Mouse (Mus musculus): ENCODE data around the gene Kank4. TPM values are rescaled to one million over a fixed set of nuclear protein-coding genes. Genes with fewer than 3 reads are reported as not detected.

The Kank4 gene
- polyA plus RNA-seq, 1 experiment from 2014 or later, result 0.84 TPM

- WGBS, result 57% methylated on average over 3 of the region's 3 CpGs
- no peak overlapping the region for H3K9ac ChIP-seq (ENCODE audit: low read length)
- peaks cover 0 to 2% of the 10 kb centered on the region in 2 experiments; a peak in 1 of 4 replicates for H3K4me1 ChIP-seq (ENCODE audit: control insufficient read depth in 2 of 2, insufficient read depth in 2 of 2, low read length in 2 of 2)
- H3K27me3 ChIP-seq (ENCODE audit: control insufficient read depth, insufficient read depth, low read length), result no peaks in the 10 kb centered on the region
- no peak overlapping the region for H3K4me2 ChIP-seq (ENCODE audit: low read length)
- ATAC-seq (ENCODE audit: insufficient number of reproducible peaks, insufficient read depth, low FRiP score, low read depth), result no peak
- H3K27ac ChIP-seq (replicated peaks in 1 of 2; ENCODE audit: control insufficient read depth in 1 of 2, insufficient read depth in 1 of 2, low read depth in 2 of 2, low read length in 2 of 2), result no peak overlapping the region; a peak in 1 of 4 replicates
- no peaks in the 10 kb centered on the region for H3K9me3 ChIP-seq (ENCODE audit: control insufficient read depth, low read length)
- H3K4me3 ChIP-seq (ENCODE audit: control insufficient read depth in 1 of 2, insufficient read depth in 1 of 2, low read depth in 1 of 2, low read length in 2 of 2), result no peak overlapping the region
- H3K36me3 ChIP-seq (ENCODE audit: control insufficient read depth, insufficient read depth, low read length), result no peaks in the 10 kb centered on the region
These were observed 74.0 kb downstream of the Kank4 start for GRCm38 (mm10) chr4:98743209-98743905.

DNA sequence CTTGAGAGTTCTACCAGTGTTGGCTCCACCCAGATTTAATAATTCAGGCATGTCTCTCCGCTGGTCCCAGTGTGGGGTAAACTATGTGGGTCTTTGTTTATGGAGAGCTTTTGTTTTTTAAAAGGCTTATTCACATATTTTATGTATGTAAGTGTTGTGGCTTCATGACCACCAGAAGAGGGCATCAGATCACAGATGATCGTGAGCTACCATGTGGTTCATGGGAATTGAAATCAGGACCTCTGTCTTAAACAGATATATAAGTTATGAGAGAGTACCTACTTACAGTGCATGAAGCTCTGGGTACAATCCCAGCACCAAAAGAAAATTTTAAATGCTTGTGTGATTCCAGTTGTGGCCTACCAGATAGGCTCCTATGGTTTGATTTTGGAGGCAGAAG is 77.6 kb downstream of the Kank4 start:
- no peak for ATAC-seq (ENCODE audit: insufficient number of reproducible peaks, insufficient read depth, low FRiP score, low read depth)
- peaks cover 0 to 2% of the 10 kb centered on the region in 2 experiments; a peak in 1 of 4 replicates for H3K4me1 ChIP-seq (ENCODE audit: control insufficient read depth in 2 of 2, insufficient read depth in 2 of 2, low read length in 2 of 2)
- no peak overlapping the region for H3K4me2 ChIP-seq (ENCODE audit: low read length)
- no peaks in the 10 kb centered on the region for H3K9me3 ChIP-seq (ENCODE audit: control insufficient read depth, low read length)
- no peaks in the 10 kb centered on the region for H3K27me3 ChIP-seq (ENCODE audit: control insufficient read depth, insufficient read depth, low read length)
- H3K4me3 ChIP-seq (ENCODE audit: control insufficient read depth in 1 of 2, insufficient read depth in 1 of 2, low read depth in 1 of 2, low read length in 2 of 2), result no peak overlapping the region
- H3K9ac ChIP-seq (ENCODE audit: low read length), result no peak overlapping the region
- no peak overlapping the region for H3K27ac ChIP-seq (replicated peaks in 1 of 2; ENCODE audit: control insufficient read depth in 1 of 2, insufficient read depth in 1 of 2, low read depth in 2 of 2, low read length in 2 of 2)
- WGBS, result 38% methylated on average over 2 of the region's 2 CpGs
- no peaks in the 10 kb centered on the region for H3K36me3 ChIP-seq (ENCODE audit: control insufficient read depth, insufficient read depth, low read length)

GRCm38 (mm10) chr4:98733660-98734059 is 83.7 kb downstream of the Kank4 start:
- Histone ChIP-seq H3K4me3 (ENCODE audit: control insufficient read depth in 1 of 2, insufficient read depth in 1 of 2, low read depth in 1 of 2, low read length in 2 of 2) (no peak overlapping the region), H3K9me3 (ENCODE audit: control insufficient read depth, low read length) (no peaks in the 10 kb centered on the region), H3K4me1 (ENCODE audit: control insufficient read depth in 2 of 2, insufficient read depth in 2 of 2, low read length in 2 of 2) (0 out of 4 replicates have a peak, but pooled peaks cover 0 to 2% of the 10 kb centered on the region in 2 experiments), H3K27me3 (ENCODE audit: control insufficient read depth, insufficient read depth, low read length) (no peaks in the 10 kb centered on the region; the same call in 1 of the 2 replicates), H3K36me3 (ENCODE audit: control insufficient read depth, insufficient read depth, low read length) (no peaks in the 10 kb centered on the region), H3K27ac (replicated peaks in 1 of 2; ENCODE audit: control insufficient read depth in 1 of 2, insufficient read depth in 1 of 2, low read depth in 2 of 2, low read length in 2 of 2) (no peak overlapping the region), H3K9ac (ENCODE audit: low read length) (no peak overlapping the region), H3K4me2 (ENCODE audit: low read length) (no peak overlapping the region)
- 93% methylated on average over 16 of the region's 16 CpGs for WGBS
- ATAC-seq (ENCODE audit: insufficient number of reproducible peaks, insufficient read depth, low FRiP score, low read depth), result no peak

DNA sequence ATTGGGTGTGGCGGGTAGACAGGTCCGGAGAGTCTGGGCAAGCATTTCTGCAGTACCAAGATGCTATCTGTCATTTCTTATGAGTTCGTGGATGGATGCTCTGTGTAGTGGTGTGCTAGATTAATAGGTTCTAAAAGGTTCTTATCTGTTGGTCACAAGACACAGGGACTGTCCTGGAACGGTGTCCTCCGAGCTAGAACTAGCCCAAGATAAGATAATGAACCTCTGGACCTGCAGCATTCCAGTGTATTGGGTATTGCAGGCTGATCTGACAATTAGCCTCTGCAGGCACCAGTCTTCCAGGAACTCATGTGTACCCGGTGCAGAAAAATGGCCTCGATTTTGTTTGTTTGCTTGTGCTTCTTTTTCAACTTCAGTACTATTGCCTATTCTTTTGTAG is 88.6 kb downstream of the Kank4 start:
- no peaks in the 10 kb centered on the region for H3K36me3 ChIP-seq (ENCODE audit: control insufficient read depth, insufficient read depth, low read length)
- 37% methylated on average over 7 of the region's 7 CpGs for WGBS
- no peaks in the 10 kb centered on the region for H3K9me3 ChIP-seq (ENCODE audit: control insufficient read depth, low read length)
- no peak overlapping the region for H3K4me3 ChIP-seq (ENCODE audit: control insufficient read depth in 1 of 2, insufficient read depth in 1 of 2, low read depth in 1 of 2, low read length in 2 of 2)
- peaks cover 15% of the 10 kb centered on the region for H3K27me3 ChIP-seq (ENCODE audit: control insufficient read depth, insufficient read depth, low read length)
- peaks cover 8 to 16% of the 10 kb centered on the region in 2 experiments for H3K4me1 ChIP-seq (ENCODE audit: control insufficient read depth in 2 of 2, insufficient read depth in 2 of 2, low read length in 2 of 2)
- peak overlapping the region; percentile 76; the same call in 1 of the 2 replicates for H3K4me2 ChIP-seq (ENCODE audit: low read length)
- ATAC-seq (ENCODE audit: insufficient number of reproducible peaks, insufficient read depth, low FRiP score, low read depth), result no peak
- H3K9ac ChIP-seq (ENCODE audit: low read length), result no peak overlapping the region
- H3K27ac ChIP-seq (replicated peaks in 1 of 2; ENCODE audit: control insufficient read depth in 1 of 2, insufficient read depth in 1 of 2, low read depth in 2 of 2, low read length in 2 of 2), result no peak overlapping the region

- 3% methylated on average over 10 of the region's 10 CpGs for WGBS
- H3K36me3 ChIP-seq (ENCODE audit: control insufficient read depth, insufficient read depth, low read length), result no peaks in the 10 kb centered on the region
- H3K4me1 ChIP-seq (ENCODE audit: control insufficient read depth in 2 of 2, insufficient read depth in 2 of 2, low read length in 2 of 2), result peaks cover 8 to 16% of the 10 kb centered on the region in 2 experiments
- no peak for ATAC-seq (ENCODE audit: insufficient number of reproducible peaks, insufficient read depth, low FRiP score, low read depth)
- H3K9ac ChIP-seq (ENCODE audit: low read length), result peak overlapping the region; percentile 50
- H3K9me3 ChIP-seq (ENCODE audit: control insufficient read depth, low read length), result no peaks in the 10 kb centered on the region
- H3K4me3 ChIP-seq (ENCODE audit: control insufficient read depth in 1 of 2, insufficient read depth in 1 of 2, low read depth in 1 of 2, low read length in 2 of 2), result peak overlapping the region; percentile 15 to 38; a peak in 3 of 4 replicates
- no peak overlapping the region for H3K27ac ChIP-seq (replicated peaks in 1 of 2; ENCODE audit: control insufficient read depth in 1 of 2, insufficient read depth in 1 of 2, low read depth in 2 of 2, low read length in 2 of 2)
- peak overlapping the region; percentile 76 for H3K4me2 ChIP-seq (ENCODE audit: low read length)
- H3K27me3 ChIP-seq (ENCODE audit: control insufficient read depth, insufficient read depth, low read length), result peaks cover 15% of the 10 kb centered on the region
These were observed 89.4 kb downstream of the Kank4 start for GRCm38 (mm10) chr4:98727959-98728347.

DNA sequence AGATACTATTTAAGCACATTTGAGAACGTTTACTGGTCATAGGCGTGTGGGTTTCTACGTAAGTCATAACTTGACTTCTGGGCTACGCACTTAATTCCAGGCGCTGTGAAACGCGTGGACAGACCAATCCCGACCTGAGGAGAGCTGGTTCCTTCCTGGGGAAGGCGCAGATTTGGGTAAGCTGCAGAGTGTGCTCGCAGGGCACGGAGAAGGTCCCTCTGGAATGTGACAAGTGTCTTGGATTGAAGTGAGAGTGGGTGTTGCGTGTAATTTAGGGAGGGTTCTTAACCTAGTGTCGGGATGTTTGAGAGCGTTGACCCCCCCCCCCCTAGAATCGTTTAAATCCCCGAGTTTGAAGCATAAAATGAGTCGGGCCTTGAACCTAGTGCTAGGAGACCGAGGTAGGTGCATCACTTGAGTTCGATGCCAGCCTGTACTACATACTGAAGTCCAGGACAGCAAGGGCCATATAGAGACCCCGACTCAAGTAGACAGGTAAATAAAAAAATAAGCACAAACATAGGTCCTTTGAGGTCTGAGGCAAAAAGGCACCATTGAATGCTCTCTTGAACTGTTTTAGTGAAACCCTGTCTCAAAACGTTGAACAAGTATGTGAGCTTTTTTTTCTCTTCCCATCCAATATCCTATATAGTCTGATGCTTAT is 89.9 kb downstream of the Kank4 start:
- no peaks in the 10 kb centered on the region for H3K36me3 ChIP-seq (ENCODE audit: control insufficient read depth, insufficient read depth, low read length)
- H3K9ac ChIP-seq (ENCODE audit: low read length), result peak overlapping the region; percentile 50; the same call in 1 of the 2 replicates
- no peaks in the 10 kb centered on the region for H3K9me3 ChIP-seq (ENCODE audit: control insufficient read depth, low read length)
- H3K4me1 ChIP-seq (ENCODE audit: control insufficient read depth in 2 of 2, insufficient read depth in 2 of 2, low read length in 2 of 2), result peaks cover 8 to 16% of the 10 kb centered on the region in 2 experiments
- peak overlapping the region; percentile 32 to 38 for H3K4me3 ChIP-seq (ENCODE audit: control insufficient read depth in 1 of 2, insufficient read depth in 1 of 2, low read depth in 1 of 2, low read length in 2 of 2)
- WGBS, result 4% methylated on average over 21 of the region's 21 CpGs
- H3K4me2 ChIP-seq (ENCODE audit: low read length), result peak overlapping the region; percentile 76
- H3K27me3 ChIP-seq (ENCODE audit: control insufficient read depth, insufficient read depth, low read length), result peaks cover 15% of the 10 kb centered on the region
- ATAC-seq (ENCODE audit: insufficient number of reproducible peaks, insufficient read depth, low FRiP score, low read depth), result no peak
- H3K27ac ChIP-seq (replicated peaks in 1 of 2; ENCODE audit: control insufficient read depth in 1 of 2, insufficient read depth in 1 of 2, low read depth in 2 of 2, low read length in 2 of 2), result no peak overlapping the region

DNA sequence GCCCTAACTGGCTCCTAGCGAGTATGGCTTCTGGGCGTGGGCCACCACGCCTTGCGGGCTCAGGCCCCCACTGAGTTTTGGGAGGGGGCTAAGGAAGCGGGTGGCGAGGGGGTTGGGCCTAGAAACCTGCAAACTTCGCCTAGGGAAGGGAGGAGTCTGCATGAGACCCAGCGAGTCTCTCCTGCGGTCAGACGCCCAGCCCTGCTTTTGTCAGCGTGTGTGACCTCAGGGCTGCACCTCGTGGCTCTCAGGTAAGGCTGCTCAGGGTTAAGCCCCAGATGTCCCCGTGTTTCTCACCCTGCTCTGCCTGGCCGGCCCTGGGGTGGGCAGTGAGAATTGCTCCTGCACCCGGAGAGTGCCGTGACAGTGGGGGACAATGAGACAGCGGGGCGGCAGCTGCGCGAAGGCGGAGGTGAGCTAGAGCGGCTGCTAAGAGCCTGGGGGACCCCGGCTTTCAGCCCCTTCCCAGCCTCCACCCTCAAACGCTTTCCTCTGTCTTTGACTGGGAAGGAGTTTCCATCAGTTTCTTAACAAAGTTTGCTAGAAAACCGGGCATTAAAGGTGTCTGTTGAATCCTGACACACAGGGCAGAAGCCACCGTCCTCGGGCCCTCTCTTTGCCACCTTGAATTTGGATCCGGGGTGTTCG is 90.6 kb downstream of the Kank4 start, which contains the start of gene L1td1:
Gene L1td1 (plus strand): TSS at position 145 of the 648 bp plus-strand sequence.
- WGBS, result 5% methylated on average over 29 of the region's 29 CpGs
- no peak within 1 kb of the TSS for H3K27ac ChIP-seq (replicated peaks in 1 of 2; ENCODE audit: control insufficient read depth in 1 of 2, insufficient read depth in 1 of 2, low read depth in 2 of 2, low read length in 2 of 2)

More for the DNA sequence above, 90.6 kb downstream of the Kank4 start, which contains the start of gene L1td1:
- ATAC-seq (ENCODE audit: insufficient number of reproducible peaks, insufficient read depth, low FRiP score, low read depth), result no peak; the same call in 1 of the 2 replicates
- no peaks in the 10 kb centered on the region for H3K9me3 ChIP-seq (ENCODE audit: control insufficient read depth, low read length)
- H3K36me3 ChIP-seq (ENCODE audit: control insufficient read depth, insufficient read depth, low read length), result no peaks in the 10 kb centered on the region
- peak within 1 kb of the TSS; percentile 48; the same call in 1 of the 2 replicates for H3K9ac ChIP-seq (ENCODE audit: low read length)
- peaks cover 8 to 16% of the 10 kb centered on the region in 2 experiments for H3K4me1 ChIP-seq (ENCODE audit: control insufficient read depth in 2 of 2, insufficient read depth in 2 of 2, low read length in 2 of 2)
- H3K27me3 ChIP-seq (ENCODE audit: control insufficient read depth, insufficient read depth, low read length), result peaks cover 15% of the 10 kb centered on the region
- peak within 1 kb of the TSS; percentile 32 to 38 for H3K4me3 ChIP-seq (ENCODE audit: control insufficient read depth in 1 of 2, insufficient read depth in 1 of 2, low read depth in 1 of 2, low read length in 2 of 2)
- H3K4me2 ChIP-seq (ENCODE audit: low read length), result peak within 1 kb of the TSS; percentile 76
